Mouse (Mus musculus) heart, postnatal 0 days (tissue): ENCODE results near the gene Lhx3. TPM values are rescaled to one million over a fixed set of nuclear protein-coding genes. Genes with fewer than 3 reads are reported as not detected.

Experiments
- ATAC-seq: fragments of 200-750 bp; cut with Nextera tagmentation; 2 replicates; pipeline ENCODE4 v1.8.0; 2017; ENCODE audit warnings: low read depth, moderate number of reproducible peaks, moderate library complexity; ENCODE audit not compliant: insufficient read depth
- DNase-seq: peaks from one replicate; pipeline ENCODE4 v3.0.0-alpha.2; 2016; ENCODE audit warnings: low spot score
- H3K27ac ChIP-seq: fragments of 300-500 bp; sonication (generic); 2 replicates; pipeline ENCODE4 v1.5.1; 2014; ENCODE audit warnings: low read depth, mild to moderate bottlenecking
- H3K27me3 ChIP-seq: fragments of 300-500 bp; sonication (generic); 2 replicates; pipeline ENCODE4 v1.6.1; 2014; ENCODE audit warnings: low read length, mixed read lengths; ENCODE audit not compliant: control insufficient read depth, insufficient read depth
- H3K36me3 ChIP-seq: fragments of 300-500 bp; sonication (generic); replicated peaks from 2 replicates; pipeline ENCODE4 v1.6.1; 2014; ENCODE audit warnings: low read length, mixed read lengths; ENCODE audit not compliant: control insufficient read depth, insufficient read depth
- H3K4me1 ChIP-seq: fragments of 300-500 bp; sonication (generic); 2 replicates; pipeline ENCODE4 v1.6.1; 2014; ENCODE audit warnings: antibody characterized with exemption; ENCODE audit not compliant: control insufficient read depth, insufficient read depth
- H3K4me2 ChIP-seq: fragments of 300-500 bp; sonication (generic); 2 replicates; pipeline ENCODE4 v1.6.1; 2014; ENCODE audit warnings: low read depth, mild to moderate bottlenecking, low read length, moderate library complexity
- H3K4me3 ChIP-seq: fragments of 300-500 bp; sonication (generic); 2 replicates; pipeline ENCODE4 v1.5.1; 2014; ENCODE audit warnings: low read depth, low read length
- H3K9ac ChIP-seq: fragments of 300-500 bp; sonication (generic); replicated peaks from 2 replicates; pipeline ENCODE4 v1.6.1; 2014; ENCODE audit warnings: low read depth, low read length, mixed read lengths
- H3K9me3 ChIP-seq: fragments of 300-500 bp; sonication (generic); replicated peaks from 2 replicates; pipeline ENCODE4 v1.6.1; 2016; ENCODE audit warnings: low read length; ENCODE audit not compliant: control insufficient read depth
- CTCF ChIP-seq: IDR thresholded peaks from 2 replicates; pipeline ENCODE4 v1.5.1; 2016; ENCODE audit warnings: antibody characterized with exemption, control low read depth, low read depth
- EP300 ChIP-seq: IDR thresholded peaks from 2 replicates; pipeline ENCODE4 v1.6.1; 2016; ENCODE audit warnings: antibody characterized with exemption, low read depth
- WGBS: fragments of 180-500 bp; shearing (Covaris S2); extraction: QIAGEN DNeasy Blood & Tissue Kit; methylation state at CpG from one replicate; pipeline ENCODE4 v1.1.7; 2014; 5-methylcytosine and 5-hydroxymethylcytosine counted together
- polyA plus RNA-seq: library from polyadenylated mRNA; unstranded; fragments of >200 nt; fragmentation: Nextera tagmentation; extraction: Ambion mirVana; gene quantifications from 2 replicates; pipeline ENCODE4 v1.2.1, GENCODE M21; 2015
- total RNA-seq: library from RNA; depleted of rRNA; stranded (reverse); fragments of >200 nt; gene quantifications from 2 replicates; pipeline ENCODE4 v1.2.3, GENCODE M21; 2014; ENCODE audit warnings: low replicate concordance

The Lhx3 gene
- total and polyA plus RNA-seq, 2 experiments from 2014 or later = not detected

- Histone ChIP-seq H3K27me3 (peaks cover 35% of the 10 kb centered on the region), H3K27ac (no peak overlapping the region), H3K4me1 (no peaks in the 10 kb centered on the region), H3K4me3 (no peak overlapping the region), H3K36me3 (peaks cover 35% of the 10 kb centered on the region), H3K4me2 (no peak overlapping the region), H3K9me3 (0 out of 2 replicates have a peak, but pooled peaks cover 2% of the 10 kb centered on the region), H3K9ac (no peak overlapping the region)
- ATAC-seq (no peak), DNase-seq (no peak)
- TF ChIP-seq CTCF (no peak), EP300 (no peak)
- 75% methylated on average over 3 of the region's 3 CpGs for WGBS
Observed at GRCm38 (mm10) chr2:26209566-26209965, 1.5 kb upstream of the Lhx3 start.

DNA sequence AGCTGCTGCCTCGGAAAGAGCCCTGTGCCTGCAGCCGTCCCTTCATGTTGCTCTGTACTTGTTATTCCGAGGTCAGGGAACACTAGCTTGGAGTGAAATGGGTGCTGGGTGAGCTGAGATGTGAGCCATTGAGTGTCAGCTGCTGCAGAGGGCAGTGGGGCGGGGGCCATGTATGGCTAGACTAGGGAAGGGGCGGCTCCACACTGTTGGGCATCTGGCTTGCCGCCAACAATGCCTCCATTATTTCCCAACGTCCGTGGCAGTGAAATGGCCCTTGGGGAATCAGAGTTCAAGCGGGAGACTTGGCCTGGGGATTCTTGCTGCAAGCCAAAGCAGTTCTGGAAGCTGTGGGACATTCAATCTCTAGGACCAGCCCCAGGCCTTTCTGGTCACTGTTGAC lies 530 bp downstream of the Lhx3 start:
- ATAC-seq (no peak), DNase-seq (no peak)
- Histone ChIP-seq H3K9me3 (0 out of 2 replicates have a peak, but pooled peaks cover 2% of the 10 kb centered on the region), H3K9ac (no peak overlapping the region), H3K4me3 (no peak overlapping the region), H3K4me2 (no peak overlapping the region), H3K4me1 (no peaks in the 10 kb centered on the region), H3K36me3 (peaks cover 24% of the 10 kb centered on the region), H3K27me3 (peaks cover 55% of the 10 kb centered on the region), H3K27ac (no peak overlapping the region)
- 20% methylated on average over 9 of the region's 9 CpGs for WGBS
- TF ChIP-seq CTCF (no peak), EP300 (no peak)

DNA sequence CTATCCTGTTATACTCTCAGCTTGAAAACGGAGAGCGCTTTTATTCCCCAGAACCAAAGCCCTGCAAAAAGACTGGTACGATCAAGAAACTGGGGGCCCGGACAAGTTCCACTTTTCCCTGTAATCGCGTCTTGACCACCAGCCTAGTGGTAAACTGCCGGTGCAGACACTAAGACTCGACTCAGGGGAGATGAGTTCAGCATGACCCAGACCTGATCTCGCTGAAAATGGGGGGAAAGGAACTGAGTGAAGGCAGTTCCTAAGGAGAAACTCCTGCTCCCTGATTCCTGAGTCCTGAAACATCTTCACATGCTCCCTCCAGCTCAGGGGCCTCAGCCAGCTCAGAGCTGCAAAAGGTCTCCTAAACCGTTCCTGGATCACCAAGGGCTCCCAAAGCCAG lies 2.3 kb downstream of the Lhx3 start:
- H3K27me3 ChIP-seq = peaks cover 73% of the 10 kb centered on the region
- H3K9me3 ChIP-seq = 0 out of 2 replicates have a peak, but pooled peaks cover under 1% of the 10 kb centered on the region
- no peak overlapping the region for H3K4me2 ChIP-seq
- 18% methylated on average over 10 of the region's 10 CpGs for WGBS
- ATAC-seq (no peak), DNase-seq (no peak)
- no peak for TF ChIP-seq CTCF
- no peak for TF ChIP-seq EP300
- H3K9ac ChIP-seq = no peak overlapping the region
- H3K4me1 ChIP-seq = no peaks in the 10 kb centered on the region
- H3K4me3 ChIP-seq = no peak overlapping the region
- peaks cover 13% of the 10 kb centered on the region for H3K36me3 ChIP-seq
- no peak overlapping the region for H3K27ac ChIP-seq

- Histone ChIP-seq H3K27me3 (peaks cover 80% of the 10 kb centered on the region), H3K4me1 (no peaks in the 10 kb centered on the region), H3K9ac (no peak overlapping the region), H3K4me3 (no peak overlapping the region), H3K27ac (no peak overlapping the region), H3K4me2 (no peak overlapping the region), H3K9me3 (no peaks in the 10 kb centered on the region), H3K36me3 (peaks cover 7% of the 10 kb centered on the region)
- TF ChIP-seq CTCF = no peak
- TF ChIP-seq EP300 = no peak
- ATAC-seq = 0 out of 2 replicates have a peak, but pooled peaks have one; percentile 34
- 1% methylated on average over 16 of the region's 16 CpGs for WGBS
- no peak for DNase-seq
Observed at GRCm38 (mm10) chr2:26205126-26205525, 3.0 kb downstream of the Lhx3 start.

- H3K4me2 ChIP-seq = no peak overlapping the region
- 2% methylated on average over 36 of the region's 36 CpGs for WGBS
Observed at GRCm38 (mm10) chr2:26202849-26203475, 5.1 kb downstream of the Lhx3 start.

More at GRCm38 (mm10) chr2:26202849-26203475, 5.1 kb downstream of the Lhx3 start:
- no peak for ATAC-seq
- no peaks in the 10 kb centered on the region for H3K9me3 ChIP-seq
- H3K27me3 ChIP-seq = peaks cover 100% of the 10 kb centered on the region
- H3K4me3 ChIP-seq = no peak overlapping the region
- no peak overlapping the region for H3K27ac ChIP-seq
- no peak overlapping the region for H3K9ac ChIP-seq
- H3K36me3 ChIP-seq = no peaks in the 10 kb centered on the region
- no peak for DNase-seq
- TF ChIP-seq EP300 (no peak), CTCF (no peak)
- H3K4me1 ChIP-seq = no peaks in the 10 kb centered on the region
